Mouse (Mus musculus) regulatory T cell (primary cell): ENCODE data around the gene Lmod1.

ENCODE experiments used
- in situ Hi-C: fragments of 300-600 bp; cut with MboI, MseI; formaldehyde crosslinking; loops from one replicate; pipeline ENCODE4 v1.15.1; 2025; ENCODE audit warnings: high pct_unique_total_duplicates

Gene Lmod1

GRCm38 (mm10) chr1:135405356-135405755 lies 80.7 kb downstream of the Lmod1 start:
- in situ Hi-C loops: no loop called here

- in situ Hi-C loops: no loop called here
Measured at GRCm38 (mm10) chr1:135408973-135409372, 84.4 kb downstream of the Lmod1 start.

- in situ Hi-C loops: no loop called here
Measured at GRCm38 (mm10) chr1:135410967-135411366, 86.4 kb downstream of the Lmod1 start.

GRCm38 (mm10) chr1:135412130-135412529 lies 87.5 kb downstream of the Lmod1 start:
- in situ Hi-C loops: no loop called here

- in situ Hi-C loops: no loop called here
Measured at GRCm38 (mm10) chr1:135413996-135414395, 89.4 kb downstream of the Lmod1 start.
